Mouse (Mus musculus): Measurements from ENCODE around the gene Ugt2b36. TPM values are rescaled to one million over a fixed set of nuclear protein-coding genes. Genes with fewer than 3 reads are reported as not detected.
"Not testable (repeated sequence)": the region's sequence is repeated elsewhere in the genome, so short reads cannot be mapped to it uniquely, and the experiment has no call there.

Ugt2b36 gene
- polyA plus RNA-seq (2014; fragmentation: Nextera tagmentation; extraction: Ambion mirVana): 0.72 and 1.1 TPM in 2 replicates

- Histone ChIP-seq H3K4me2 (replicated peaks; ENCODE audit: low read depth, low read length) (no peak within 1 kb of the TSS), H3K9ac (replicated peaks; ENCODE audit: low read depth, low read length) (no peak within 1 kb of the TSS), H3K4me1 (ENCODE audit: control insufficient read depth, insufficient read depth, low read length) (no peaks in the 10 kb centered on the region), H3K27me3 (ENCODE audit: control insufficient read depth, insufficient read depth, low read length) (no peaks in the 10 kb centered on the region), H3K9me3 (ENCODE audit: control insufficient read depth, low read depth, low read length) (no peaks in the 10 kb centered on the region), H3K4me3 (ENCODE audit: low read depth, low read length) (no peak within 1 kb of the TSS), H3K36me3 (ENCODE audit: control insufficient read depth, insufficient read depth, low read length) (no peaks in the 10 kb centered on the region), H3K27ac (ENCODE audit: low read length) (0 out of 2 replicates have a peak within 1 kb of the TSS, but pooled peaks have one; percentile 0)
- ATAC-seq (ENCODE audit: insufficient number of reproducible peaks, insufficient read depth, low FRiP score, low read depth): peak; percentile 76
- 52% methylated on average over 1 of the region's 1 CpGs for WGBS
These were observed at the start of gene Ugt2b36 for GRCm38 (mm10) chr5:87092346-87093027. Gene Ugt2b36, minus strand, starts transcription at chr5:87092555.

DNA sequence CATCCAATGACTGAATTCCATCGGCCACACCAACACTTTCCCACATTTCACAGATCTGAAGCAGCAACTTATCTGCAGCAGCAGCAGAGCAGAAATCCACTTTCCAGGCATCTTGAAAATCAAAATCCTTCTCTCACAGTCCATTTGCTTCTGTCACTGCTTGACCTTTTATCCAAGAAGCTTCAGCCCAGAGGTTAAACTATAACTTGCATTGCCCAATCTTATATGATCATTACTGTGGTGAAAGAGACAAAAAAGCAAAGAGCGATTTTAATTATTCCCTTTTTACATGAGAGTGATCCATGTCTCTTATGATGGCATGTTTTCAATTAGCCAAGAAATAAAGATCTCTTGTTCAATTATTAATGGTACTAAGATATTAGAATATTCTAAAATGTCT is 47.8 kb upstream of the Ugt2b36 start, which contains the start of gene Ugt2b5:
TSS of gene Ugt2b5 (minus strand) at position 123 of the 400 bp plus-strand sequence.
- not testable (repeated sequence) for H3K9me3 ChIP-seq (ENCODE audit: control insufficient read depth, low read depth, low read length); H3K36me3 ChIP-seq (ENCODE audit: control insufficient read depth, insufficient read depth, low read length); H3K27ac ChIP-seq (ENCODE audit: low read length); H3K9ac ChIP-seq (replicated peaks; ENCODE audit: low read depth, low read length); ATAC-seq (ENCODE audit: insufficient number of reproducible peaks, insufficient read depth, low FRiP score, low read depth); H3K27me3 ChIP-seq (ENCODE audit: control insufficient read depth, insufficient read depth, low read length); H3K4me1 ChIP-seq (ENCODE audit: control insufficient read depth, insufficient read depth, low read length); H3K4me2 ChIP-seq (replicated peaks; ENCODE audit: low read depth, low read length); H3K4me3 ChIP-seq (ENCODE audit: low read depth, low read length)
- 81% methylated on average over 1 of the region's 2 CpGs for WGBS

GRCm38 (mm10) chr5:87103697-87104096 is 11.3 kb upstream of the Ugt2b36 start:
- H3K4me2 ChIP-seq (replicated peaks; ENCODE audit: low read depth, low read length); H3K27me3 ChIP-seq (ENCODE audit: control insufficient read depth, insufficient read depth, low read length); H3K4me1 ChIP-seq (ENCODE audit: control insufficient read depth, insufficient read depth, low read length); H3K9ac ChIP-seq (replicated peaks; ENCODE audit: low read depth, low read length); H3K9me3 ChIP-seq (ENCODE audit: control insufficient read depth, low read depth, low read length); ATAC-seq (ENCODE audit: insufficient number of reproducible peaks, insufficient read depth, low FRiP score, low read depth); H3K27ac ChIP-seq (ENCODE audit: low read length); H3K36me3 ChIP-seq (ENCODE audit: control insufficient read depth, insufficient read depth, low read length); H3K4me3 ChIP-seq (ENCODE audit: low read depth, low read length): not testable (repeated sequence)
- WGBS: 63% methylated on average over 1 of the region's 1 CpGs

- Histone ChIP-seq H3K9ac (replicated peaks; ENCODE audit: low read depth, low read length) (no peak overlapping the region), H3K9me3 (ENCODE audit: control insufficient read depth, low read depth, low read length) (no peaks in the 10 kb centered on the region), H3K27ac (ENCODE audit: low read length) (no peak overlapping the region), H3K27me3 (ENCODE audit: control insufficient read depth, insufficient read depth, low read length) (no peaks in the 10 kb centered on the region), H3K4me3 (ENCODE audit: low read depth, low read length) (no peak overlapping the region), H3K36me3 (ENCODE audit: control insufficient read depth, insufficient read depth, low read length) (no peaks in the 10 kb centered on the region), H3K4me2 (replicated peaks; ENCODE audit: low read depth, low read length) (no peak overlapping the region), H3K4me1 (ENCODE audit: control insufficient read depth, insufficient read depth, low read length) (no peaks in the 10 kb centered on the region)
- no peak for ATAC-seq (ENCODE audit: insufficient number of reproducible peaks, insufficient read depth, low FRiP score, low read depth)
These were observed 1.2 kb downstream of the Ugt2b36 start for GRCm38 (mm10) chr5:87091111-87091510.

DNA sequence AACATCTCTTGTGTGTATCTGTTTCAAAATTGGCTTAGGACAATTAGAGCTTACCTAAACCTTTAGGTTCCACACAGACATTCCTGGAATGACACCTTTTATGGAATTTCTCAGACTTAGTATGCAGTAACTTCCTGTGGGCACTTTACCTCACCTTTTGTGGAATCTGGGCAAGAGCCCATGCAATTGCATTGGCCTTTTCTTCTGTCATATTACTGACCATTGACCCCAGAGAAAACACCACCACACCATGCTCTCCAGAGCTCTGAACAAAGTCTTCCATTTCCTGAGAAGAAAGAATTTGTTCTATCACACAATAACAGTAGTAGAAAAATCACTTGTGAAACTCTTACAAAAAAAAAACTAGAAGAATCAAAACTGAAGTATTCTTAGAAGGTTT is 3.1 kb downstream of the Ugt2b36 start:
- Histone ChIP-seq H3K27me3 (ENCODE audit: control insufficient read depth, insufficient read depth, low read length) (no peaks in the 10 kb centered on the region), H3K9ac (replicated peaks; ENCODE audit: low read depth, low read length) (no peak overlapping the region), H3K4me3 (ENCODE audit: low read depth, low read length) (no peak overlapping the region), H3K9me3 (ENCODE audit: control insufficient read depth, low read depth, low read length) (no peaks in the 10 kb centered on the region), H3K36me3 (ENCODE audit: control insufficient read depth, insufficient read depth, low read length) (no peaks in the 10 kb centered on the region), H3K4me2 (replicated peaks; ENCODE audit: low read depth, low read length) (no peak overlapping the region), H3K4me1 (ENCODE audit: control insufficient read depth, insufficient read depth, low read length) (no peaks in the 10 kb centered on the region), H3K27ac (ENCODE audit: low read length) (no peak overlapping the region)
- ATAC-seq (ENCODE audit: insufficient number of reproducible peaks, insufficient read depth, low FRiP score, low read depth): no peak

DNA sequence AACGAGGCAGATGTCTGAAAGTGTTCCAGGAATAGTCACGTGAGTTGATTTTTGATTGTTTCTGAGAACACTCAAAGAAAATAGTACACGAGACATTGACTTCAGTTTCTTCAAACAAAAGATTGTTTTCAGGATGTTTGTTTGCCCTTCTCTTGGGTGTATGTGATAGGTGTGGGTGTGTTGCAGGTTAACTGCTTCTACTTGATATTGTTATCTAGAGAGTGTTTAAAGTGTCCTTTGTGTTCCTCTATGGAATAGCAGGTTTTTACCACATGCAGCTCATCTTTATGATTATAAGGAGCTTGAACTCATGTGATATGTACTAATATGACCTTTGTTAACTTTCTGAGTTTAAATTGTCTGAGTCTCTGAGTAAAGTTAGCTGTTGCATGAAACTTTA is 6.1 kb downstream of the Ugt2b36 start:
- Histone ChIP-seq H3K36me3 (ENCODE audit: control insufficient read depth, insufficient read depth, low read length) (no peaks in the 10 kb centered on the region), H3K4me3 (ENCODE audit: low read depth, low read length) (no peak overlapping the region), H3K27me3 (ENCODE audit: control insufficient read depth, insufficient read depth, low read length) (no peaks in the 10 kb centered on the region), H3K9me3 (ENCODE audit: control insufficient read depth, low read depth, low read length) (no peaks in the 10 kb centered on the region), H3K4me2 (replicated peaks; ENCODE audit: low read depth, low read length) (no peak overlapping the region), H3K9ac (replicated peaks; ENCODE audit: low read depth, low read length) (no peak overlapping the region), H3K27ac (ENCODE audit: low read length) (no peak overlapping the region), H3K4me1 (ENCODE audit: control insufficient read depth, insufficient read depth, low read length) (no peaks in the 10 kb centered on the region)
- ATAC-seq (ENCODE audit: insufficient number of reproducible peaks, insufficient read depth, low FRiP score, low read depth): no peak
- 74% methylated on average over 3 of the region's 3 CpGs for WGBS

DNA sequence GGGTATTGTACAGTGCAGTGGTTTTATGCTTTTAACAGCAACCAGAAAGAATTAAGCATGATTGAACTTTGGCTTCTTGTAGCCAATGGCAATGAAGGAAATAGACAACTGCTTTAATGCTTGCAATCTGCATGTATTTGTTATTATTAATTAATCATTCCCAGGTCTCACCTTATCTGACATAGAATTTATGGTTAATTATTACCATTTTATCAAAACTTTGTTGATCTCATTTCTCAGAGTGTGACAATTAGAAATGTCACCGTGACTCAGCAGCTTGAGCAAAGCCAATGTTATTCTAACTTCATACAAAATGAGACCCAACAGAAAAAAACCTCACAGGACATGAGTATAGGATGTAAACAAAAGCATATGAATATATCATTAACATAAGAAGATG is 61.7 kb downstream of the Ugt2b36 start:
- ATAC-seq (ENCODE audit: insufficient number of reproducible peaks, insufficient read depth, low FRiP score, low read depth): no peak
- WGBS: 87% methylated on average over 1 of the region's 1 CpGs
- Histone ChIP-seq H3K4me3 (ENCODE audit: low read depth, low read length) (no peak overlapping the region), H3K36me3 (ENCODE audit: control insufficient read depth, insufficient read depth, low read length) (no peaks in the 10 kb centered on the region), H3K27me3 (ENCODE audit: control insufficient read depth, insufficient read depth, low read length) (no peaks in the 10 kb centered on the region), H3K4me2 (replicated peaks; ENCODE audit: low read depth, low read length) (no peak overlapping the region), H3K4me1 (ENCODE audit: control insufficient read depth, insufficient read depth, low read length) (no peaks in the 10 kb centered on the region), H3K9ac (replicated peaks; ENCODE audit: low read depth, low read length) (no peak overlapping the region), H3K27ac (ENCODE audit: low read length) (no peak overlapping the region), H3K9me3 (ENCODE audit: control insufficient read depth, low read depth, low read length) (no peaks in the 10 kb centered on the region)

GRCm38 (mm10) chr5:87027359-87027758 is 65.0 kb downstream of the Ugt2b36 start:
- ATAC-seq (ENCODE audit: insufficient number of reproducible peaks, insufficient read depth, low FRiP score, low read depth): no peak
- 69% methylated on average over 3 of the region's 3 CpGs for WGBS
- Histone ChIP-seq H3K4me2 (replicated peaks; ENCODE audit: low read depth, low read length) (no peak overlapping the region), H3K27ac (ENCODE audit: low read length) (no peak overlapping the region), H3K27me3 (ENCODE audit: control insufficient read depth, insufficient read depth, low read length) (no peaks in the 10 kb centered on the region), H3K9ac (replicated peaks; ENCODE audit: low read depth, low read length) (no peak overlapping the region), H3K4me1 (ENCODE audit: control insufficient read depth, insufficient read depth, low read length) (no peaks in the 10 kb centered on the region), H3K9me3 (ENCODE audit: control insufficient read depth, low read depth, low read length) (no peaks in the 10 kb centered on the region), H3K36me3 (ENCODE audit: control insufficient read depth, insufficient read depth, low read length) (no peaks in the 10 kb centered on the region), H3K4me3 (ENCODE audit: low read depth, low read length) (no peak overlapping the region)

Measured in stomach, embryonic 14.5 days (tissue).